Mouse (Mus musculus): ENCODE results near the gene Nipsnap1. TPM values are rescaled to one million over a fixed set of nuclear protein-coding genes. Genes with fewer than 3 reads are reported as not detected.
A peak's percentile ranks its signal among the peaks of the same experiment; 100 is the strongest.

Gene Nipsnap1
- polyA plus RNA-seq, 1 experiment: 53.5 TPM

GRCm38 (mm10) chr11:4835436-4835835, 38.3 kb upstream of the Nipsnap1 start:
- Histone ChIP-seq H3K27me3 (ENCODE audit: control insufficient read depth, insufficient read depth, low read length) (no peaks in the 10 kb centered on the region), H3K4me3 (ENCODE audit: control insufficient read depth, insufficient read depth, low read length) (no peak overlapping the region), H3K36me3 (ENCODE audit: control insufficient read depth, insufficient read depth, low read length) (no peaks in the 10 kb centered on the region), H3K4me1 (replicated peaks; ENCODE audit: control insufficient read depth, insufficient read depth, low read length) (0 out of 2 replicates have a peak, but pooled peaks cover 2% of the 10 kb centered on the region), H3K27ac (ENCODE audit: control insufficient read depth, insufficient read depth, low read length) (no peak overlapping the region)
- no peak for TF ChIP-seq CTCF (IDR thresholded peaks at IDR 0.05; ENCODE audit: borderline replicate concordance, control insufficient read depth, extremely low read depth, insufficient read depth, low read length, poor library complexity)
- TF ChIP-seq POLR2A (IDR thresholded peaks at IDR 0.05; ENCODE audit: control insufficient read depth, extremely low read depth, insufficient read depth, low read length, poor library complexity): no peak
- no peak for DNase-seq
- WGBS: 94% methylated on average over 6 of the region's 6 CpGs

- 52% methylated on average over 6 of the region's 6 CpGs for WGBS
- no peaks in the 10 kb centered on the region for H3K27me3 ChIP-seq (ENCODE audit: control insufficient read depth, insufficient read depth, low read length)
- no peak for TF ChIP-seq POLR2A (IDR thresholded peaks at IDR 0.05; ENCODE audit: control insufficient read depth, extremely low read depth, insufficient read depth, low read length, poor library complexity)
- TF ChIP-seq CTCF (IDR thresholded peaks at IDR 0.05; ENCODE audit: borderline replicate concordance, control insufficient read depth, extremely low read depth, insufficient read depth, low read length, poor library complexity): no peak
- H3K4me3 ChIP-seq (ENCODE audit: control insufficient read depth, insufficient read depth, low read length): no peak overlapping the region
- no peak overlapping the region for H3K27ac ChIP-seq (ENCODE audit: control insufficient read depth, insufficient read depth, low read length)
- no peaks in the 10 kb centered on the region for H3K36me3 ChIP-seq (ENCODE audit: control insufficient read depth, insufficient read depth, low read length)
- DNase-seq: peak; percentile 58
- H3K4me1 ChIP-seq (replicated peaks; ENCODE audit: control insufficient read depth, insufficient read depth, low read length): 0 out of 2 replicates have a peak, but pooled peaks cover 2% of the 10 kb centered on the region
Measured at GRCm38 (mm10) chr11:4836755-4837154, 37.0 kb upstream of the Nipsnap1 start.

GRCm38 (mm10) chr11:4837342-4837741, 36.4 kb upstream of the Nipsnap1 start:
- Histone ChIP-seq H3K27me3 (ENCODE audit: control insufficient read depth, insufficient read depth, low read length) (no peaks in the 10 kb centered on the region), H3K4me1 (replicated peaks; ENCODE audit: control insufficient read depth, insufficient read depth, low read length) (0 out of 2 replicates have a peak, but pooled peaks cover 2% of the 10 kb centered on the region), H3K27ac (ENCODE audit: control insufficient read depth, insufficient read depth, low read length) (no peak overlapping the region), H3K36me3 (ENCODE audit: control insufficient read depth, insufficient read depth, low read length) (no peaks in the 10 kb centered on the region), H3K4me3 (ENCODE audit: control insufficient read depth, insufficient read depth, low read length) (no peak overlapping the region)
- 54% methylated on average over 5 of the region's 5 CpGs for WGBS
- no peak for DNase-seq
- no peak for TF ChIP-seq POLR2A (IDR thresholded peaks at IDR 0.05; ENCODE audit: control insufficient read depth, extremely low read depth, insufficient read depth, low read length, poor library complexity)
- TF ChIP-seq CTCF (IDR thresholded peaks at IDR 0.05; ENCODE audit: borderline replicate concordance, control insufficient read depth, extremely low read depth, insufficient read depth, low read length, poor library complexity): no peak

- Histone ChIP-seq H3K36me3 (ENCODE audit: control insufficient read depth, insufficient read depth, low read length) (no peaks in the 10 kb centered on the region), H3K4me1 (replicated peaks; ENCODE audit: control insufficient read depth, insufficient read depth, low read length) (0 out of 2 replicates have a peak, but pooled peaks cover 2% of the 10 kb centered on the region), H3K4me3 (ENCODE audit: control insufficient read depth, insufficient read depth, low read length) (no peak overlapping the region), H3K27me3 (ENCODE audit: control insufficient read depth, insufficient read depth, low read length) (no peaks in the 10 kb centered on the region), H3K27ac (ENCODE audit: control insufficient read depth, insufficient read depth, low read length) (no peak overlapping the region)
- TF ChIP-seq CTCF (IDR thresholded peaks at IDR 0.05; ENCODE audit: borderline replicate concordance, control insufficient read depth, extremely low read depth, insufficient read depth, low read length, poor library complexity): no peak
- no peak for TF ChIP-seq POLR2A (IDR thresholded peaks at IDR 0.05; ENCODE audit: control insufficient read depth, extremely low read depth, insufficient read depth, low read length, poor library complexity)
- no peak for DNase-seq
- WGBS: 95% methylated on average over 1 of the region's 1 CpGs
Measured at GRCm38 (mm10) chr11:4838235-4838634, 35.5 kb upstream of the Nipsnap1 start.

- DNase-seq: no peak
- Histone ChIP-seq H3K27me3 (ENCODE audit: control insufficient read depth, insufficient read depth, low read length) (no peaks in the 10 kb centered on the region), H3K27ac (ENCODE audit: control insufficient read depth, insufficient read depth, low read length) (no peak overlapping the region), H3K4me1 (replicated peaks; ENCODE audit: control insufficient read depth, insufficient read depth, low read length) (0 out of 2 replicates have a peak, but pooled peaks cover 2% of the 10 kb centered on the region), H3K4me3 (ENCODE audit: control insufficient read depth, insufficient read depth, low read length) (no peak overlapping the region), H3K36me3 (ENCODE audit: control insufficient read depth, insufficient read depth, low read length) (no peaks in the 10 kb centered on the region)
- 92% methylated on average over 3 of the region's 3 CpGs for WGBS
- TF ChIP-seq POLR2A (IDR thresholded peaks at IDR 0.05; ENCODE audit: control insufficient read depth, extremely low read depth, insufficient read depth, low read length, poor library complexity) (no peak), CTCF (IDR thresholded peaks at IDR 0.05; ENCODE audit: borderline replicate concordance, control insufficient read depth, extremely low read depth, insufficient read depth, low read length, poor library complexity) (no peak)
Measured at GRCm38 (mm10) chr11:4840942-4841526, 32.7 kb upstream of the Nipsnap1 start.

GRCm38 (mm10) chr11:4848483-4849248, 25.1 kb upstream of the Nipsnap1 start:
- H3K27me3 ChIP-seq (ENCODE audit: control insufficient read depth, insufficient read depth, low read length): no peaks in the 10 kb centered on the region
- H3K36me3 ChIP-seq (ENCODE audit: control insufficient read depth, insufficient read depth, low read length): no peaks in the 10 kb centered on the region
- peaks cover 2% of the 10 kb centered on the region; the same call in 1 of the 2 replicates for H3K4me1 ChIP-seq (replicated peaks; ENCODE audit: control insufficient read depth, insufficient read depth, low read length)
- 2% methylated on average over 50 of the region's 50 CpGs for WGBS
- TF ChIP-seq POLR2A (IDR thresholded peaks at IDR 0.05; ENCODE audit: control insufficient read depth, extremely low read depth, insufficient read depth, low read length, poor library complexity) (no peak), CTCF (IDR thresholded peaks at IDR 0.05; ENCODE audit: borderline replicate concordance, control insufficient read depth, extremely low read depth, insufficient read depth, low read length, poor library complexity) (no peak)
- DNase-seq: peak; percentile 63
- H3K27ac ChIP-seq (ENCODE audit: control insufficient read depth, insufficient read depth, low read length): peak overlapping the region; percentile 6; the same call in 1 of the 2 replicates
- H3K4me3 ChIP-seq (ENCODE audit: control insufficient read depth, insufficient read depth, low read length): peak overlapping the region; percentile 92

Data from thymus, adult 2 months (tissue).